Mouse (Mus musculus) heart, postnatal 0 days (tissue): ENCODE results near the gene Acadm.

Experiments
- CTCF ChIP-seq: IDR thresholded peaks from 2 replicates; pipeline ENCODE4 v1.5.1; 2016; ENCODE audit warnings: antibody characterized with exemption, control low read depth, low read depth
- EP300 ChIP-seq: IDR thresholded peaks from 2 replicates; pipeline ENCODE4 v1.6.1; 2016; ENCODE audit warnings: antibody characterized with exemption, low read depth

DNA sequence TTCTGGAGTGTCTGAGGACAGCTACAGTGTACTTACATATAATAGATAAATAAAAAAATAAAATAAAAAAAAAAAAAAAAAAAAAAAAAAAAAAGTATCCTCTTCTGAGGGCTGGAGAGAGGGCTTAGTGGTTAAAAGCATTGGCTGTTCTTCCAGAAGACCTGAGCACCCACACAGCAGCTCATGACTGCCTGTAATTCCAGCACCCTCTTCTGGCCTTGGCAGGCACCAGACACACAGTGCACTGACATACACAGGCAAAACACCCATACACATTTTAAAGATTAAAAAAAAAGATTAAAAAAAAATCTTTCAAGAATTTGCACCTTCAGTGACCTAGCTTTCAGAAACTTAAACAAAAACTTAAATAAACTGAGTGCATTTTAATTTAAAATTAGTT, 58.1 kb downstream of the Acadm start:
- no peak for TF ChIP-seq EP300
- TF ChIP-seq CTCF = peak; percentile 10; the same call in 1 of the 2 replicates
